Comparison of ENCODE assay signal across 27 mouse cellular contexts in the genomic region with DNA sequence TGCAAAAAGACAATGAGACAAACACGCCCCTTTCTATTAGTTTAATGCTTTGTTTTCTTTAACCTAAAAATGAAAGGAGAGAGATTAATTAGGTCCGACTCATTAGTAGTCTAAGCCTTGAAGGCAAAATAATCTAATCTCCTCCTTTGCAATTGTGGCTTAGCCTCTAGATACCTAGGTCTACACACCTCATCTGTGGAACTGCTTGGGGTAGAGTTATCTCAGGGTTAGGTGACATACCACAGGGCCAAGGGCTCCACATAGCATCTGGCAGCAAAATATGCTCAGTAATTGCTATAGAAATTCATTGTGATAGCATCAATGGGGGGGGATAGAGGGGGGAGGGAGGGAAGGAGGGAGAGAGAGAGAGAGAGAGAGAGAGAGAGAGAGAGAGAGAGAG. TPM values are rescaled to one million over a fixed set of nuclear protein-coding genes. Genes with fewer than 3 reads are reported as not detected.
A peak's percentile ranks its signal among the peaks of the same experiment; 100 is the strongest.
DNase-seq lines count a peak whose midpoint lies in the region; ATAC-seq lines count a peak whose summit lies in the region.
"Had no signal": no experiment of that assay in that cellular context is flagged by ENCODE, and none has a peak within 500 bp of the region (broad histone marks: within the 10 kb centered on the region; RNA-seq: fewer than 3 reads in every experiment).

No protein-coding gene starts in this region.

- H3K4me1 ChIP-seq in forebrain, embryonic 15.5 days, result peaks cover 18% of the 10 kb centered on the region
- H3K4me1 ChIP-seq in forebrain, embryonic 11.5 days (replicated peaks; ENCODE audit: control insufficient read depth, insufficient read depth, low read length), result 0 out of 2 replicates have a peak, but pooled peaks cover 3% of the 10 kb centered on the region
- H3K4me1 ChIP-seq in neural tube, embryonic 13.5 days (replicated peaks), result peaks cover 25% of the 10 kb centered on the region
- H3K4me1 ChIP-seq in midbrain, embryonic 15.5 days, result peaks cover 15% of the 10 kb centered on the region
- H3K4me1 ChIP-seq in heart, embryonic 12.5 days (replicated peaks), result peaks cover 13% of the 10 kb centered on the region
- H3K4me1 ChIP-seq: lung, embryonic 15.5 days had no signal

- H3K4me2 ChIP-seq in forebrain, embryonic 15.5 days (replicated peaks), result no peak overlapping the region
- H3K4me2 ChIP-seq in forebrain, embryonic 11.5 days (ENCODE audit: low read depth, low read length, severe bottlenecking), result no peak overlapping the region
- H3K4me2 ChIP-seq in neural tube, embryonic 13.5 days, result no peak overlapping the region
- H3K4me2 ChIP-seq in midbrain, embryonic 15.5 days, result no peak overlapping the region
- H3K4me2 ChIP-seq in heart, embryonic 12.5 days, result no peak overlapping the region
- H3K4me2 ChIP-seq: embryonic facial prominence, embryonic 13.5 days; heart, embryonic 11.5 days; limb, embryonic 13.5 days; liver, embryonic 11.5 days; lung, embryonic 15.5 days; midbrain, embryonic 12.5 days had no signal

- H3K27ac ChIP-seq in forebrain, embryonic 15.5 days (replicated peaks), result peak overlapping the region; percentile 86
- H3K27ac ChIP-seq in forebrain, embryonic 11.5 days (ENCODE audit: low read depth, low read length), result no peak overlapping the region
- H3K27ac ChIP-seq in neural tube, embryonic 13.5 days (replicated peaks), result peak overlapping the region; percentile 81
- peak overlapping the region; percentile 66; the same call in 1 of the 2 replicates for H3K27ac ChIP-seq in midbrain, embryonic 15.5 days
- H3K27ac ChIP-seq in heart, embryonic 12.5 days (ENCODE audit: poor library complexity, severe bottlenecking), result no peak overlapping the region
- H3K27ac ChIP-seq: embryonic facial prominence, embryonic 13.5 days; layer of hippocampus, adult 2 months; left cerebral cortex, adult 2 months; limb, embryonic 13.5 days; lung, embryonic 15.5 days; midbrain, embryonic 12.5 days had no signal

- H3K9me3 ChIP-seq in forebrain, embryonic 15.5 days, result no peaks in the 10 kb centered on the region
- H3K9me3 ChIP-seq in forebrain, embryonic 11.5 days (ENCODE audit: control insufficient read depth, low read length), result no peaks in the 10 kb centered on the region
- no peaks in the 10 kb centered on the region for H3K9me3 ChIP-seq in neural tube, embryonic 13.5 days
- no peaks in the 10 kb centered on the region for H3K9me3 ChIP-seq in midbrain, embryonic 15.5 days
- H3K9me3 ChIP-seq in heart, embryonic 12.5 days (replicated peaks), result no peaks in the 10 kb centered on the region
- H3K9me3 ChIP-seq: embryonic facial prominence, embryonic 13.5 days; limb, embryonic 13.5 days; lung, embryonic 15.5 days; midbrain, embryonic 12.5 days had no signal

- no peak overlapping the region for H3K9ac ChIP-seq in forebrain, embryonic 15.5 days (replicated peaks)
- no peak overlapping the region for H3K9ac ChIP-seq in forebrain, embryonic 11.5 days (ENCODE audit: low read length)
- no peak overlapping the region for H3K9ac ChIP-seq in neural tube, embryonic 13.5 days
- H3K9ac ChIP-seq in midbrain, embryonic 15.5 days, result no peak overlapping the region
- no peak overlapping the region for H3K9ac ChIP-seq in heart, embryonic 12.5 days
- H3K9ac ChIP-seq: embryonic facial prominence, embryonic 13.5 days; limb, embryonic 13.5 days; lung, embryonic 15.5 days; midbrain, embryonic 12.5 days had no signal

- no peak overlapping the region for H3K4me3 ChIP-seq in forebrain, embryonic 15.5 days
- no peak overlapping the region for H3K4me3 ChIP-seq in forebrain, embryonic 11.5 days (ENCODE audit: low read depth, low read length)
- H3K4me3 ChIP-seq in neural tube, embryonic 13.5 days, result no peak overlapping the region
- H3K4me3 ChIP-seq in midbrain, embryonic 15.5 days, result no peak overlapping the region
- H3K4me3 ChIP-seq in heart, embryonic 12.5 days, result no peak overlapping the region
- H3K4me3 ChIP-seq: embryonic facial prominence, embryonic 13.5 days; layer of hippocampus, adult 2 months; left cerebral cortex, adult 2 months; limb, embryonic 13.5 days; lung, embryonic 15.5 days; midbrain, embryonic 12.5 days; myocyte had no signal

- WGBS in forebrain, embryonic 15.5 days, result 31% methylated on average over 2 of the region's 2 CpGs
- 36% methylated on average over 2 of the region's 2 CpGs for WGBS in forebrain, embryonic 11.5 days
- 46% methylated on average over 2 of the region's 2 CpGs for WGBS in neural tube, embryonic 13.5 days
- WGBS in midbrain, embryonic 15.5 days, result 47% methylated on average over 2 of the region's 2 CpGs
- WGBS in heart, embryonic 12.5 days, result 62% methylated on average over 2 of the region's 2 CpGs

- peaks cover 10% of the 10 kb centered on the region; the same call in 1 of the 2 replicates for H3K36me3 ChIP-seq in forebrain, embryonic 15.5 days
- no peaks in the 10 kb centered on the region for H3K36me3 ChIP-seq in forebrain, embryonic 11.5 days (ENCODE audit: control insufficient read depth, insufficient read depth, low read length)
- H3K36me3 ChIP-seq in neural tube, embryonic 13.5 days, result peaks cover 32% of the 10 kb centered on the region
- no peaks in the 10 kb centered on the region for H3K36me3 ChIP-seq in midbrain, embryonic 15.5 days (replicated peaks)
- H3K36me3 ChIP-seq in heart, embryonic 12.5 days, result no peaks in the 10 kb centered on the region
- H3K36me3 ChIP-seq: embryonic facial prominence, embryonic 13.5 days; limb, embryonic 13.5 days; lung, embryonic 15.5 days had no signal

- peak; percentile 59; the same call in 1 of the 2 replicates for ATAC-seq in forebrain, embryonic 15.5 days (replicated peaks)
- ATAC-seq in forebrain, embryonic 11.5 days (replicated peaks; ENCODE audit: low FRiP score), result no peak
- ATAC-seq in neural tube, embryonic 13.5 days (ENCODE audit: low read depth), result no peak
- ATAC-seq in midbrain, embryonic 15.5 days (replicated peaks), result peak; percentile 27; the same call in 1 of the 2 replicates
- ATAC-seq in heart, embryonic 12.5 days (ENCODE audit: insufficient number of reproducible peaks, low FRiP score), result no peak

- no peaks in the 10 kb centered on the region for H3K27me3 ChIP-seq in forebrain, embryonic 15.5 days
- no peaks in the 10 kb centered on the region for H3K27me3 ChIP-seq in forebrain, embryonic 11.5 days (ENCODE audit: control insufficient read depth, insufficient read depth, low read length)
- no peaks in the 10 kb centered on the region for H3K27me3 ChIP-seq in neural tube, embryonic 13.5 days
- no peaks in the 10 kb centered on the region for H3K27me3 ChIP-seq in midbrain, embryonic 15.5 days (replicated peaks)
- peaks cover 5% of the 10 kb centered on the region; the same call in 1 of the 2 replicates for H3K27me3 ChIP-seq in heart, embryonic 12.5 days (replicated peaks)
- H3K27me3 ChIP-seq: embryonic facial prominence, embryonic 13.5 days; limb, embryonic 13.5 days; lung, embryonic 15.5 days had no signal

- no peak for DNase-seq in forebrain, embryonic 11.5 days (ENCODE audit: low spot score)
- DNase-seq in neural tube, embryonic 10.5 days (ENCODE audit: extremely low spot score, low spot score), result no peak
- DNase-seq in right cerebral cortex, adult 18-20 months, result no peak
- DNase-seq in Muller cell, postnatal 12 days (ENCODE audit: inconsistent ontology term), result no peak
- DNase-seq: adrenal gland, postnatal 14 days; cerebellum, adult 11-12 months; cerebellum, adult 9-11 months; gastrocnemius, postnatal 14 days; heart, adult 18-20 months; heart, postnatal 4 days; kidney, adult 18-20 months; kidney, postnatal 36 days; spleen, adult 18-20 months had no signal

RNA-seq across cellular contexts. Expression of gene Slit1, which starts 18.0 kb away (rescaled TPM):
- 17.5 and 21.0 TPM in 2 replicates for polyA plus RNA-seq in forebrain, embryonic 15.5 days (2015; fragmentation: Nextera tagmentation; extraction: Ambion mirVana)
- polyA plus RNA-seq in forebrain, embryonic 11.5 days (2014; fragmentation: Nextera tagmentation; extraction: Ambion mirVana), result 4.6 and 5.6 TPM in 2 replicates
- polyA plus RNA-seq in neural tube, embryonic 13.5 days (2015; fragmentation: Nextera tagmentation; extraction: Ambion mirVana), result 34.2 and 35.8 TPM in 2 replicates
- 23.9 and 26.7 TPM in 2 replicates for polyA plus RNA-seq in midbrain, embryonic 15.5 days (2015; fragmentation: Nextera tagmentation; extraction: Ambion mirVana)
- polyA plus RNA-seq in heart, embryonic 12.5 days (2016; fragmentation: Nextera tagmentation; extraction: Ambion mirVana), result 0.04 and 0.13 TPM in 2 replicates
- polyA plus RNA-seq: heart, postnatal 0 days had no signal

Comparison
In these comparisons a context has a peak if more than half of its experiments do, and no peak if none do; other contexts are left out.
1. ATAC-seq: peak in forebrain, embryonic 15.5 days (single experiment) and midbrain, embryonic 15.5 days (single experiment); none in forebrain, embryonic 11.5 days (single experiment), neural tube, embryonic 13.5 days (single experiment) and heart, embryonic 12.5 days (single experiment).
2. H3K27ac ChIP-seq: peak in forebrain, embryonic 15.5 days (single experiment), neural tube, embryonic 13.5 days (single experiment) and midbrain, embryonic 15.5 days (single experiment); none in forebrain, embryonic 11.5 days (single experiment) and heart, embryonic 12.5 days (single experiment).